Mouse (Mus musculus): ENCODE data around the gene Ercc1.

DNA sequence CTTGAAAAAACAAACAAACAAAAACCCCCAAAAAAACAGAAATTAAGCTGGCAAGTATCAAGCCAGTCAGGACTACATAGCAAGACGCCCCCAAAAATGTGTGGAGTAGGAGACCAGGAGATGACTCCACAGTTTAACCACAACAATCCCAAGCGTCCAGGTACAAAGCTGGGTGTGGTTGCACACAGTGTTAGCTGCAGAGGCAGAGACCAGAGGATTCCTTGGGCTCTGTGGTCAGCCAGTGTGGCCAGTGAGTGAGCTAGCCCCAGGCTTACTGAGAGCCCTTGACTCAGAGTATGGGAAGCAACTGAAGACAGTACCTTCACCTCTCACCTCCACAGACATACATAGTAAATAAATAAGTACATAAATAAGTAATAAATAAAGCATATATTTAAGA lies 12.7 kb upstream of the Ercc1 start:
- TF ChIP-seq CTCF (IDR thresholded peaks at IDR 0.05; ENCODE audit: low read depth) (no peak), EP300 (optimal IDR thresholded peaks at IDR 0.05) (no peak)

Measured in stomach, postnatal 0 days (tissue).